Mouse (Mus musculus): ENCODE measurements around the gene Fam241a. TPM values are rescaled to one million over a fixed set of nuclear protein-coding genes. Genes with fewer than 3 reads are reported as not detected.

Fam241a gene
- 34.4 and 38.7 TPM in 2 replicates for total RNA-seq (2015)
- total RNA-seq (2017): 21.0 and 27.7 TPM in 2 replicates

- ATAC-seq (replicated peaks; ENCODE audit: poor library complexity): peak; percentile 65
These were observed at the start of gene Fam241a for GRCm38 (mm10) chr3:127895792-127896541. TSS of gene Fam241a (minus strand) at chr3:127896324.

DNA sequence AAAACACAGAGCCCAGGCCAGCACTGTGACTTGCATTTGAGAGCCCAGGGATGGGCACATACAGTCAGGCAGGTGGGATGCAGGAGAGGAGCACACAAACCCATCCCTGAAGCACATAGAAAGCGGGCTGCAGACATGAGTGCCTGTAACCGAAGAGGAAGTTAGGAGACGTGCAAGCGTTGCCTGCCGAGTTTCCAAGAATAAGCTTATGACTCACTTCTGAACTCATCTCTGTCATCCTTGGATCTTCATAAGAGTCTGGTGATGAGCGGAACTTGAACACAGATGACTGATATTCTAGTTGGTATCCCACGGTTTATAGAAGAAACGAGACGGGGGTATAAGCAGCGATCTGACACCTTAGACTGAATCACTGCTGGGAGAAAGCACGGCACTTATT is 36.3 kb upstream of the Fam241a start:
- ATAC-seq (replicated peaks; ENCODE audit: poor library complexity): no peak

- peak; percentile 97 for ATAC-seq (replicated peaks; ENCODE audit: poor library complexity)
These were observed 34.3 kb upstream of the Fam241a start for GRCm38 (mm10) chr3:127930326-127931012.

DNA sequence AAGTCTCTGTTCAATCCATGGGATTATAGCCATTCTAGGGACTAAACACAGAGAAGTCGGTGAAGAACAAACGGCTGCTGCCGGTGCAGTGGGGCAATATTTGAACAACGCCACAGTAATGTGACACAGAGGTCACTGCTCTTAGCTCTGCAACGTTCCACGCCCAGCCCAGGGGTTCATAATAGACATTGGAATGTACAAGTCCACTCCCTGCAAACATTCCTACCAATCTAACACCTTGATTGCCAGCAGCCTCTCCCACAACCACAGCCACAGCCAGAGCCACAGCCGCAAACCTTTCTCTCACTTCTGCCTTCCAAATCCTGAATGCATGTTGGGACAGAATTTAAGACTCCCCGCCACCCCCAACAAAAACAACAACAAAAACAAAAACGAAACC is 33.8 kb upstream of the Fam241a start:
- ATAC-seq (replicated peaks; ENCODE audit: poor library complexity): peak; percentile 32

DNA sequence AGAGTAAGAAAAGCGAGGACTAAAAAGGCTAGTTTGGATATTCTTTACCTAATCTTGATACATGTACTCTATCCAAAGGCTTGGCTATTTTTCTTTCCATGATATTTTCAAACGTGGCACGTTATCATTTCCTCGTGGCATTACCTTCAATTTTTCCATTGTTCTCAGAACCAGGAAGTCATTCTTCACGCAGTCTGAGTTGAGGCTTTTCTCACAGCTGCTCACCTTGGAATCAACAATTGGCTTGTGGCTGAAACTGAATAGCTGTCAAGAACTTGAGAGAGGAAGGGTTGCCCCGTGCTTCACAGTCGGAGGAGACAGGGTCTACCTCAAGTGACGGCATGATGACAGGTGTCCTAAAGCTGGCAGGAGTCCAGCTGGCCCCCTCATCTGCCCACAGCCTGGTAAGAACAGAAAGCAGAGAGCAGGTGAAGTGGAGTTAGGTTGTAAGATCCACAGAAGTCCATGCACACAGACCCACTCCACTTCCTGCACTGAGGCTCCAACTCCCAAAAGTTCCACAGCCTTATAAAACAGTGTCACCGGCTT is 30.6 kb upstream of the Fam241a start:
- no peak for ATAC-seq (replicated peaks; ENCODE audit: poor library complexity)

GRCm38 (mm10) chr3:127924464-127924863 is 28.3 kb upstream of the Fam241a start:
- ATAC-seq (replicated peaks; ENCODE audit: poor library complexity): peak; percentile 85

DNA sequence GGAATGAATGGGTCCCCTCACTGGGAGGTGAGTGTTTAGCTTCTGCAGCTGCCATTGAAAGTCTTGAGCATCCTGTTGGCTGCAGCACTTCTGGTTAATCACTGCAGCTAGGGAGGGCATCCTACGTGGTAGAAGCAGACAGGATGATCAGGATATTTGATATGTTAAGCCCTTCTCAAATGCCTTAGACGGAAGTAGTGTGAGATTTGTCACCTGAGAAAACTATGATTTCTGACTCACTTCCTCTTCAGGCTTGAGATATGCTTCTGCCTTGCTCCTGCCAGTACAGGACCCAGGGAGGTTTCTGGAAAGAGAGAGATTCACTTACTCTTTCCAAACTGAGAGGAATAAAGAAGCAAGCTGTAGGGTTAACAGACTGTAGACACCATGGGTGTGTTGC is 27.1 kb upstream of the Fam241a start:
- ATAC-seq (replicated peaks; ENCODE audit: poor library complexity): peak; percentile 51

DNA sequence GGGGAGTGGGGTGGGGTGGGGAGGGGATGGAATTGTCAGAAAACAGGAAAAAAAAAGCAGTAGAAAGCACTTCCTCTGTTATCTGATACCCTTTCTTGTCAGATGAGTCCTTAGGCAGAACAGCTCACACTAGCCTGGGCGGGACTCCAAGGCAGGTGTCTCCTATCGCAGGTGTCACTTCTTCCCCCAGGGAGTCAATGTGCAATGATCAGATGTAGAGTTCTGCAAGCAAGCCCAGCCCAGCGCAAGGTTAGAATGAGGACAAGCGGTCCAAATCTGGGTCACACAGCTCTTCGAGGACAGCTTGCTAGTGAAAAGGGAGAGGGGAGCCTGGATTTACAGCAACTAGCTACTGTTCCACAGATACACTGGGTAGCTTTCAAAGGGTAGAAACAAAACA is 26.0 kb upstream of the Fam241a start:
- no peak for ATAC-seq (replicated peaks; ENCODE audit: poor library complexity)

DNA sequence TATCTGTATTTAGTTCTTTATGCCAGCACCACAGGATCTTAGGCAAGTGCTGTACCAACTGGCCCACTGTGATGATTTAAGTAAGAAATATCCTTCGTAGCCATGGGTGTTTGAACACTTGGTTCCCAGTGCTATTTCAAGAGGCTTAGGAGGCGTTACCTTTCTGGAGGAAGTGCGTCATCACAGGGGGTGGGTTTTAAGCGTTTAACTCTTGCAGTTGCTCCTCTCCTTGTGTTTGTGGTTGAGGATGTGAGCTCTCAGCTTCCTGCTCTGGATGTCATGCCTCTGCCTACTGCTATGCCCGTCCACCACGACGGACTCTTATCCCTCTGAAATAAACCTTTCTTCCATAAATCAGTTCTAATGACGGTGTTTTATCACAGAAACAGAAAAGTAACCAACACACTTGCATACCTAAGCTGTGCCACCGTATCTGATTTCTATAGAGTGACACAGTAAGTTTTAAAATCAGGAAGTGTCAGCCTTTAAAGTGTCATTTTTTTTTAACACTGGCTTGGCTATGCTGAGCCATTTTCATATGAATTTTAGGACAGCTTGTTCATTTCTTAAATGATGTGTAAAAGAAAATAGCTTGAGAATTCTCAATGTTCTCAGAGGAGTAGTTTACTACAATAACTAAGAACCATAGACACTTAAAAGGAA is 22.0 kb upstream of the Fam241a start:
- peak; percentile 92 for ATAC-seq (replicated peaks; ENCODE audit: poor library complexity)

DNA sequence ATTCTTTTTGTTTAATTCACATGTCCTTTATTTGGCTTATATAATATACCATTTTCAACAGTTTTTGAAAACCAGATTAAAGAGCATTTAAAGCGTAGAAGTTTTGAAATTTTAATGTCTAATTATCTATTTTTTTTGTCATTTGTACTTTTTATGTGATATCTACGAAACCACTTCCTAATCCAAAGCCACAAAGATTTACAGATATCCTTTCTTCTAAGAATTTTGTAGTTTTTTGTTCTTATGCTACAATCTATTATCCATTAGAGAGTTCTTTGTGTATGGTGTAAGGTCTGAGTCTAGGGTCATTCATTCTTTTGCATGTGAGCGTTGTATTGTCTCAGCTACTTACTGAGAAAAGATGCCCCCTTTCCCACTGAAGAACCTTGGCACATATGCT is 21.4 kb upstream of the Fam241a start:
- no peak for ATAC-seq (replicated peaks; ENCODE audit: poor library complexity)

GRCm38 (mm10) chr3:127915656-127916334 is 19.7 kb upstream of the Fam241a start:
- ATAC-seq (replicated peaks; ENCODE audit: poor library complexity): no peak

- peak; percentile 49 for ATAC-seq (replicated peaks; ENCODE audit: poor library complexity)
These were observed 18.0 kb upstream of the Fam241a start for GRCm38 (mm10) chr3:127913885-127914709.

DNA sequence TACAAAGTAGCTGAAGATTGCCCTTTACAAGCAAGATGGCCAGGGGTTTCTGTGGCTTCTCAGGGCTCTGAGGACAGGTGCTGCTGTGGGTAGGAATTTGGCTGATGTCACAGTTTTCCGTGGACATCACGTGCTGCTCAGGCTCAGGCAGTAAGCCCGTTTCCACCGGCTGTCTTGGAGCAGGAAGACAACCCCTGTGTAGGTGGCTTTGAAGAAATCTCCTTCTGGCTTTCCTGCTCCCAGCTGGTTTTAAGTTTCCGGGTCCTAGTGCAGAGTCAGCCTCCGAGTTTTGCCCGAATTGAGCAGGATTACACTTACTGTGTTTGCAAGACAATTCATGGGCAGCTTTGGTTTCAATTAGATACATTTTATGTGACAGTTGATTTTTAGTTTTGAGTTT is 13.8 kb upstream of the Fam241a start:
- ATAC-seq (replicated peaks; ENCODE audit: poor library complexity): no peak

GRCm38 (mm10) chr3:127894981-127895779 is 944 bp downstream of the Fam241a start:
- ATAC-seq (replicated peaks; ENCODE audit: poor library complexity): peak; percentile 43

DNA sequence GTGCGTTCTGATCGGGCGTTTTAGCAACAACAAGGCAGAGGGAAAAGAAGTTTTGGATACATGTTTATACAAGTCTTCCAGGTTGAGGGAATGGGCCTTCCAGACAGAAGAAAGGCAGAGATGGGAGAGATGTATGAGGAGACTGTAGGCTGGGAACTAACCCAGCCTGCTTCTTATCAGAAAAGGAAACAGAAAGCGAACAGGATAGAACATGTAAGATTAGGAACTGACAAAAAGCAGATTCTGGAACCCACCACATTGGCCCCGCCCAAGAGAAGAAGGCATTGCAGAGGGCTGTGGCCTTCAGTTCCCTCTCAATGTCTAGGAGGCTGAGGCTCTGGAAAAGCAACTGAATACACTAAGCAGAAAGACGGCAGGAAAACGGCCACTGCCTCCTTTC is 2.2 kb downstream of the Fam241a start:
- ATAC-seq (replicated peaks; ENCODE audit: poor library complexity): peak; percentile 47

- ATAC-seq (replicated peaks; ENCODE audit: poor library complexity): no peak
These were observed 4.2 kb downstream of the Fam241a start for GRCm38 (mm10) chr3:127891906-127892305.

- ATAC-seq (replicated peaks; ENCODE audit: poor library complexity): no peak
These were observed 6.1 kb downstream of the Fam241a start for GRCm38 (mm10) chr3:127890008-127890407.

DNA sequence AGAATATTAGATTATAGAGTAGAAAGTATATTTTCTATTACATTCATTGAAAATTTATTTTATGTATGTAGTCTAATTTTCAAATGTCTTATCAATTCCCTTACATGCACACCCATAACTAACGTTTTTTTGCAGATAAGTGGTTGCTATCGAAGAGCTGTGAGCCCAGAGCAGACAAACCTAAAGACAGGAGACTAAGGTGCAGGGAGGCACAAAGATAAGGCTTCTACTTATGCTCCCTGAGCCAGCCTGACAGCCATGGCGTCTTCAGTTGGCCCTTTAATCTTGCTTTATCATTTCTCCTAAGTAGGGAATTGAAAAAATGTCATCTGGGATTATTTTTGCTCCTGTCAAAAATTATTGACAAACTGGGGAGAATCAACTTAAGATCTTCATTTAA is 6.6 kb downstream of the Fam241a start:
- ATAC-seq (replicated peaks; ENCODE audit: poor library complexity): peak; percentile 83

GRCm38 (mm10) chr3:127881684-127882083 is 14.4 kb downstream of the Fam241a start:
- ATAC-seq (replicated peaks; ENCODE audit: poor library complexity): no peak
